Mouse (Mus musculus): ENCODE results near the gene Mmp25.
A peak's percentile ranks its signal among the peaks of the same experiment; 100 is the strongest.

Mmp25 gene

DNA sequence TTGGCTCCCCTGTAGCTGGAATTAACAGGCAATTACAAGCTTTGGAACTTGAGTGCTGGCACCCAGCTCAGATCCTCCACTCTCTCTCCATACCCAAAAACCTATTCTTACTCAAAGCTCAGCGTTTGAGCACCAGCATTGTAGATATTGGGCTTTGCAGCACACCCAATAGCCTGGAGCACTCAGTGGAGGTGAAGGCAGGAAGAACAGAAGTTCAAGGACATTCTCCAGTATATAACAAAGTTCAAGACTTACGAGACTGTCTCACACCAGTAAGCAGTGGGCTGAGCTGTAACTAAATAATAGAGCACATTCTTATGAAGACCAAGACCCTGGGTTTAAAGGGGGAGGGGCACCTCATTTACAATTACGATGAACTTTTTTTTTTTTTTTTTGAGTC is 27.7 kb upstream of the Mmp25 start:
- TF ChIP-seq NANOG (IDR thresholded peaks at IDR 0.05; ENCODE audit: borderline replicate concordance, low read length) (no peak), POU5F1 (IDR thresholded peaks at IDR 0.05; ENCODE audit: borderline replicate concordance, low read length) (no peak), CTCF (conservative IDR thresholded peaks at IDR 0.05; ENCODE audit: low read length) (no peak)
- H3K9me3 ChIP-seq (ENCODE audit: low read length): no peaks in the 10 kb centered on the region
- H3K4me3 ChIP-seq (replicated peaks; ENCODE audit: low read length): peak overlapping the region; percentile 89
- peaks cover 11% of the 10 kb centered on the region for H3K27me3 ChIP-seq (ENCODE audit: insufficient read depth, low read length)
- peaks cover 91% of the 10 kb centered on the region for H3K4me1 ChIP-seq (replicated peaks; ENCODE audit: low read depth, low read length)
- H3K36me3 ChIP-seq (ENCODE audit: insufficient read depth, low read length): peaks cover 50% of the 10 kb centered on the region

GRCm38 (mm10) chr17:23671519-23671918 is 26.4 kb upstream of the Mmp25 start:
- Histone ChIP-seq H3K36me3 (ENCODE audit: insufficient read depth, low read length) (peaks cover 63% of the 10 kb centered on the region), H3K4me1 (replicated peaks; ENCODE audit: low read depth, low read length) (peaks cover 94% of the 10 kb centered on the region)
- TF ChIP-seq CTCF (conservative IDR thresholded peaks at IDR 0.05; ENCODE audit: low read length): no peak
- no peak for TF ChIP-seq POU5F1 (IDR thresholded peaks at IDR 0.05; ENCODE audit: borderline replicate concordance, low read length)
- no peak for TF ChIP-seq NANOG (IDR thresholded peaks at IDR 0.05; ENCODE audit: borderline replicate concordance, low read length)

DNA sequence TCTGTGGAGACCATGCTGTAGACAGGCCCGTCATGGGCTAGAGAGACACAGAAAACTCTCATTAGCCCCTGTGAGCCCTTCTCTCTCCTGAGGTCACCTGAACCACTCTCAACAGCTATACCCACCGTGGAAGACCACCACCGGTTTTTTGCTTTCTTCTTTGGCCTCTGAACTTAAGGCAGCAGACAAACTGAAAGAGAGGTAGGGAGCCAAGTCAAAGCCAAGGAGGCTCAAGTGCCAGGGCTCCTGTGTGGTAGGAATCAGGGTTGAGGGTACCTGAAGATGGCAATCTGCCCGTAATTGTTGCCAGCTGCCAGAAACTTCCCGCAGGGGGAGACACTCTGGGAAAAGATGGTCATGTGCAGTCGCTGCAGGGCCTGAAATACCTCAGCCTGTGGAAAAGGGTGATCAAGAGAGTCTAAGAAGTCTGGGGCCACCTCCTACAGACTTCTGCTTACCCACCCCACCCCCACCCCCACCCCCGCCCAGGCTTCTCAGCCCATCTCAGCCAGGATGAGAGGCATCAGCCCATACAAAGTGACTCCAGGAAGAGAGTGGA is 25.5 kb upstream of the Mmp25 start:
- peak overlapping the region; percentile 33; the same call in 1 of the 2 replicates for H3K4me3 ChIP-seq (replicated peaks; ENCODE audit: low read length)
- TF ChIP-seq NANOG (IDR thresholded peaks at IDR 0.05; ENCODE audit: borderline replicate concordance, low read length): no peak
- TF ChIP-seq CTCF (conservative IDR thresholded peaks at IDR 0.05; ENCODE audit: low read length): 0 out of 2 replicates have a peak, but pooled peaks have one; percentile 12
- H3K27me3 ChIP-seq (ENCODE audit: insufficient read depth, low read length): peaks cover 7% of the 10 kb centered on the region
- peaks cover 94% of the 10 kb centered on the region for H3K4me1 ChIP-seq (replicated peaks; ENCODE audit: low read depth, low read length)
- H3K9me3 ChIP-seq (ENCODE audit: low read length): no peaks in the 10 kb centered on the region
- peaks cover 72% of the 10 kb centered on the region for H3K36me3 ChIP-seq (ENCODE audit: insufficient read depth, low read length)

More at GRCm38 (mm10) chr17:23671519-23671918, 26.4 kb upstream of the Mmp25 start:
- peaks cover 11% of the 10 kb centered on the region for H3K27me3 ChIP-seq (ENCODE audit: insufficient read depth, low read length)
- no peaks in the 10 kb centered on the region for H3K9me3 ChIP-seq (ENCODE audit: low read length)
- H3K4me3 ChIP-seq (replicated peaks; ENCODE audit: low read length): 0 out of 2 replicates have a peak overlapping the region, but pooled peaks have one; percentile 8

DNA sequence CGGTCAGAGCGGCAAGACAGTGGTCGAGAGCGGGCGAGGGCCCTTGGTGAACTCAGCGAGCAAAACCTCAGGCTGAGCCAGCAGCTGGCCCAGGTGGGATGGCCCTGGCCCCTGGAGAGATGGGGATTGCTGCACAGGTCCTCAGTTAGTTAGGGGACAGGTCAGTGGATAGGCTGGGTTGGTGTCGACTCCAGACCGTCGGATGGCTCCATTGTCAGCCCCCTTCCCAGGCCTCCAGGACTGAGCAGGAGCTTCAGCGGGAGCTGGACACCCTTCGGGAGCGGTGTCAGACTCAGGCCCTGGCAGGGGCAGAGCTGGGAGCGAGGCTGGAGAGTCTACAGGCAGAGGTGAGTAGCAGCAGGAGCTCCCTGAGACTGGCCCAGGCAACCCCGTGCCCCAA is 20.4 kb upstream of the Mmp25 start:
- Histone ChIP-seq H3K27me3 (ENCODE audit: insufficient read depth, low read length) (peaks cover 35% of the 10 kb centered on the region), H3K4me3 (replicated peaks; ENCODE audit: low read length) (peak overlapping the region; percentile 32; the same call in 1 of the 2 replicates), H3K9me3 (ENCODE audit: low read length) (no peaks in the 10 kb centered on the region), H3K36me3 (ENCODE audit: insufficient read depth, low read length) (peaks cover 53% of the 10 kb centered on the region), H3K4me1 (replicated peaks; ENCODE audit: low read depth, low read length) (peaks cover 79% of the 10 kb centered on the region)
- TF ChIP-seq POU5F1 (IDR thresholded peaks at IDR 0.05; ENCODE audit: borderline replicate concordance, low read length) (no peak), CTCF (conservative IDR thresholded peaks at IDR 0.05; ENCODE audit: low read length) (no peak), NANOG (IDR thresholded peaks at IDR 0.05; ENCODE audit: borderline replicate concordance, low read length) (no peak)

DNA sequence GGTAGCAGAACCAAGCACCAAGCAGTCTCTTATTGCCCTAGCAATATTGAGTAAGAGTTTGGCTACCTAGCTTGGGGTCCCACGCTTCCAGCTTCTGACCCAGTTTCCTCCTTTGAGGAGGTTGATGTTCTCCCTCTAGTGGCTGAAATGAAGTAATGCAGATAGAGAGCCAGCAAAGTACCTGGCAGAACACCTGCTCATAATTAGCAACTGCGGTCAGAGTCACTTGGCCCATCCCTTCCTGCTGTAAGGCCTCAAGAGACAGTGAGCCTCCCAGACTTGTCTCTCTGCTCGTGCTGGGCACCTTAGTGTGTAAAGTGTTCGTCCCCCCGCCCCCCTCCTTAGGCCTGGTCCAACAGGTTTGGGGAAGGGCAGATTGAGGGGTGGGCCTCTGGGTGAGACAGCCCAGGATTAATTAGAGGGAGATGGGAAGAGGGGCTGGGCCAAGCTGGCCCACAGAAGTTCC is 19.5 kb upstream of the Mmp25 start:
- Histone ChIP-seq H3K4me1 (replicated peaks; ENCODE audit: low read depth, low read length) (peaks cover 72% of the 10 kb centered on the region), H3K9me3 (ENCODE audit: low read length) (no peaks in the 10 kb centered on the region), H3K36me3 (ENCODE audit: insufficient read depth, low read length) (peaks cover 43% of the 10 kb centered on the region), H3K4me3 (replicated peaks; ENCODE audit: low read length) (no peak overlapping the region), H3K27me3 (ENCODE audit: insufficient read depth, low read length) (peaks cover 41% of the 10 kb centered on the region)
- TF ChIP-seq POU5F1 (IDR thresholded peaks at IDR 0.05; ENCODE audit: borderline replicate concordance, low read length) (no peak), CTCF (conservative IDR thresholded peaks at IDR 0.05; ENCODE audit: low read length) (peak; percentile 91)

DNA sequence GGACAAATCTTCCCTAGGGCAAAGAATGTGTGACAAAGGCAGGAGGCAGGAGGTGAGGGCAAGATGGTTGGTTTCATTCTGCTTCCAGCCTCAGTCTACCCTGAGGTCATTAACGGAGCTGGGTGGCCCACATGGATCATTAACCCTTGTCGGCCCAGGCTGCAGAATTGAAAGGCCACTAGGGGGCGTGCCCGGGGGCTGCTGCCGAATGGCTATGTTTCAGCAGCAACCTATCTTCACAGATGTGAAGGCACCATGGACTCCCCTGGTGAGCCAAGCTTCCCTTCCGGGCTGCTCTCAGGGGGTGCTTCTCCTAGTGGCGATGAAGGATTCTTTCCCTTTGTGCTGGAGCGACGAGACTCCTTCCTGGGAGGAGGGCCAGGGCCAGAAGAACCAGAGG is 16.4 kb upstream of the Mmp25 start:
- peaks cover 52% of the 10 kb centered on the region for H3K27me3 ChIP-seq (ENCODE audit: insufficient read depth, low read length)
- peak overlapping the region; percentile 8; the same call in 1 of the 2 replicates for H3K4me3 ChIP-seq (replicated peaks; ENCODE audit: low read length)
- peaks cover 42% of the 10 kb centered on the region for H3K4me1 ChIP-seq (replicated peaks; ENCODE audit: low read depth, low read length)
- peaks cover 13% of the 10 kb centered on the region for H3K36me3 ChIP-seq (ENCODE audit: insufficient read depth, low read length)
- H3K9me3 ChIP-seq (ENCODE audit: low read length): no peaks in the 10 kb centered on the region
- TF ChIP-seq POU5F1 (IDR thresholded peaks at IDR 0.05; ENCODE audit: borderline replicate concordance, low read length): no peak
- peak; percentile 88 for TF ChIP-seq CTCF (conservative IDR thresholded peaks at IDR 0.05; ENCODE audit: low read length)

DNA sequence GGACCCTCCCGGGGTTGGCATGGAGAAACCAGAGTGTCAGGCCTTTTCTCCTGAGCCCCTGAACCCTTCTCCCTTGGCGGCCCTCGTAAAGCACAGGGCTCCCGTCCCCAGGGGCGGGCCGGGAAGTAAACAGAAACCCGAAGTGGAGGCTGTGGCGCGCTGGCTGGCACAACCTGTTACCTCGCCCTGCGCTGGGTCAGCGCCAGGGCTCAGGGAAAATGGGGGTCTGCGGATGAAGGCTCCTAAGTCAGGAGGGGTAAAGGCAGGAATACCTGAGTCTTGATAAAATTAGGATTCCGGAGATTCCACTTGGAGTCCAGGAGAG is 15.8 kb upstream of the Mmp25 start:
- TF ChIP-seq NANOG (IDR thresholded peaks at IDR 0.05; ENCODE audit: borderline replicate concordance, low read length): no peak
- no peak for TF ChIP-seq CTCF (conservative IDR thresholded peaks at IDR 0.05; ENCODE audit: low read length)
- no peak for TF ChIP-seq POU5F1 (IDR thresholded peaks at IDR 0.05; ENCODE audit: borderline replicate concordance, low read length)
- H3K4me3 ChIP-seq (replicated peaks; ENCODE audit: low read length): peak overlapping the region; percentile 81

GRCm38 (mm10) chr17:23660117-23660875 is 15.2 kb upstream of the Mmp25 start, which contains the start of gene Bicdl2:
Gene Bicdl2 (plus strand): TSS chr17:23660506.
- Histone ChIP-seq H3K4me1 (replicated peaks; ENCODE audit: low read depth, low read length) (peaks cover 29% of the 10 kb centered on the region), H3K27me3 (ENCODE audit: insufficient read depth, low read length) (peaks cover 54% of the 10 kb centered on the region), H3K9me3 (ENCODE audit: low read length) (no peaks in the 10 kb centered on the region), H3K4me3 (replicated peaks; ENCODE audit: low read length) (peak within 1 kb of the TSS; percentile 81), H3K36me3 (ENCODE audit: insufficient read depth, low read length) (0 out of 2 replicates have a peak, but pooled peaks cover under 1% of the 10 kb centered on the region)
- TF ChIP-seq NANOG (IDR thresholded peaks at IDR 0.05; ENCODE audit: borderline replicate concordance, low read length) (no peak), CTCF (conservative IDR thresholded peaks at IDR 0.05; ENCODE audit: low read length) (peak; percentile 87), POU5F1 (IDR thresholded peaks at IDR 0.05; ENCODE audit: borderline replicate concordance, low read length) (no peak)

More for the DNA sequence above, 15.8 kb upstream of the Mmp25 start:
- peaks cover 54% of the 10 kb centered on the region for H3K27me3 ChIP-seq (ENCODE audit: insufficient read depth, low read length)
- no peaks in the 10 kb centered on the region for H3K9me3 ChIP-seq (ENCODE audit: low read length)
- peaks cover 35% of the 10 kb centered on the region for H3K4me1 ChIP-seq (replicated peaks; ENCODE audit: low read depth, low read length)
- peaks cover 6% of the 10 kb centered on the region; the same call in 1 of the 2 replicates for H3K36me3 ChIP-seq (ENCODE audit: insufficient read depth, low read length)
